Mouse (Mus musculus) frontal cortex, adult 2 months (tissue): Measurements from ENCODE around the gene Arpc1a. TPM values are rescaled to one million over a fixed set of nuclear protein-coding genes. Genes with fewer than 3 reads are reported as not detected.
A peak's percentile ranks its signal among the peaks of the same experiment; 100 is the strongest.
"Not testable (repeated sequence)": the region's sequence is repeated elsewhere in the genome, so short reads cannot be mapped to it uniquely, and the experiment has no call there.

Experiments used
- DNase-seq, 2 experiments: peaks; one replicate each; pipeline ENCODE4 v3.0.0; 2022; ENCODE audit warnings: low spot score in 1 of 2; ENCODE audit errors: extremely low spot score in 1 of 2
- polyA plus RNA-seq: library from polyadenylated mRNA; depleted of rRNA; stranded (reverse); fragments of >200 nt; gene quantifications from 2 replicates; pipeline ENCODE4 v1.2.3, GENCODE M21; 2012; rRNA removed

Gene Arpc1a
- 210 and 216 TPM in 2 replicates for polyA plus RNA-seq

- peak; percentile 73 to 90 for DNase-seq
Observed at GRCm38 (mm10) chr5:145083632-145084451, at the start of gene Arpc1a, which contains the start of gene Kpna7. Gene Arpc1a, plus strand, starts transcription at chr5:145083830. Gene Kpna7, minus strand, starts transcription at chr5:145084030.

GRCm38 (mm10) chr5:145041628-145042027 is 42.0 kb upstream of the Arpc1a start:
- DNase-seq: peak in 1 of 2 experiments; percentile 8

GRCm38 (mm10) chr5:145042690-145043089 is 40.9 kb upstream of the Arpc1a start, which contains the start of gene 1700018F24Rik:
Gene 1700018F24Rik, plus strand, starts transcription at chr5:145042990.
- DNase-seq: not testable (repeated sequence)

GRCm38 (mm10) chr5:145054187-145054586 is 29.4 kb upstream of the Arpc1a start:
- not testable (repeated sequence) for DNase-seq

GRCm38 (mm10) chr5:145057907-145058306 is 25.7 kb upstream of the Arpc1a start:
- DNase-seq: no peak

- DNase-seq: no peak
Observed at GRCm38 (mm10) chr5:145058722-145059121, 24.9 kb upstream of the Arpc1a start.

GRCm38 (mm10) chr5:145059524-145059923 is 24.1 kb upstream of the Arpc1a start:
- no peak for DNase-seq

- DNase-seq: no peak
Observed at GRCm38 (mm10) chr5:145064765-145065340, 18.8 kb upstream of the Arpc1a start.

- no peak for DNase-seq
Observed at GRCm38 (mm10) chr5:145068863-145069262, 14.8 kb upstream of the Arpc1a start.

GRCm38 (mm10) chr5:145069707-145070106 is 13.9 kb upstream of the Arpc1a start:
- DNase-seq: peak in 1 of 2 experiments; percentile 90

- DNase-seq: no peak
Observed at GRCm38 (mm10) chr5:145071342-145071741, 12.3 kb upstream of the Arpc1a start.

GRCm38 (mm10) chr5:145075081-145075480 is 8.5 kb upstream of the Arpc1a start:
- no peak for DNase-seq

- no peak for DNase-seq
Observed at GRCm38 (mm10) chr5:145081866-145082613, 1.6 kb upstream of the Arpc1a start.

GRCm38 (mm10) chr5:145083201-145083600 is 429 bp upstream of the Arpc1a start:
- not testable (repeated sequence) for DNase-seq

- no peak for DNase-seq
Observed at GRCm38 (mm10) chr5:145084822-145085221, 1.2 kb downstream of the Arpc1a start.

GRCm38 (mm10) chr5:145088186-145088585 is 4.6 kb downstream of the Arpc1a start:
- DNase-seq: no peak

GRCm38 (mm10) chr5:145089878-145090277 is 6.2 kb downstream of the Arpc1a start:
- no peak for DNase-seq

GRCm38 (mm10) chr5:145096195-145096594 is 12.6 kb downstream of the Arpc1a start:
- no peak for DNase-seq

GRCm38 (mm10) chr5:145098340-145098821 is 14.8 kb downstream of the Arpc1a start:
- DNase-seq: no peak

- no peak for DNase-seq
Observed at GRCm38 (mm10) chr5:145100960-145101359, 17.3 kb downstream of the Arpc1a start.

GRCm38 (mm10) chr5:145101451-145101850 is 17.8 kb downstream of the Arpc1a start:
- DNase-seq: not testable (repeated sequence)
